Mouse (Mus musculus) adrenal gland, adult 8-10 months (tissue): ENCODE measurements around the gene Clpb. TPM values are rescaled to one million over a fixed set of nuclear protein-coding genes. Genes with fewer than 3 reads are reported as not detected.

Experiments used
- DNase-seq: peaks from one replicate; pipeline ENCODE4 v3.0.0; 2022
- total RNA-seq, 4 experiments: library from RNA; stranded (reverse); gene quantifications; 2 replicates each; pipeline ENCODE4 v1.2.4; 2022

Clpb gene
- total RNA-seq, 4 experiments from 2014 or later = 67.7 to 90.7 (median 77.9) TPM

DNA sequence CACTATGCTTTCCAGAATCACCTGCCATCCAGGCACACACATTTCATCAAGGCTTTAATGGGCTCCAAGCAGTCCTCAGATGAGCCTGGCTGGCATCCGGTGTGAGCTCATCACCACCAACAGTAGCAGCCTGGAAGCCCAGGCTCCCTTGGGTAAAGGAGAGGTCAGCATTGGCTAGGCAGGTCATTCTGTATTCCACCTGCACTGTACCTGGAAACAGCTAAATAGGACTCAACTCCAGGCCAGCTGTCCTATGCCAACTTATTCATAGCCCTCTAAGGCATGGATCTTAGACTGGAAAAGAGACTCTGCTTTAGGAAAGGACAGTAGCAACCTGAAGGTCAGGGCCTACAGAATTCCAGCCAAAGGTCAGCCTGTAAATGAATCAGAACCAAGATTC, 68.7 kb downstream of the Clpb start:
- DNase-seq = no peak

- no peak for DNase-seq
Measured at GRCm38 (mm10) chr7:101733042-101733441, 69.6 kb downstream of the Clpb start.

GRCm38 (mm10) chr7:101735297-101735696, 71.9 kb downstream of the Clpb start:
- no peak for DNase-seq

GRCm38 (mm10) chr7:101737735-101738134, 74.3 kb downstream of the Clpb start:
- DNase-seq = no peak

GRCm38 (mm10) chr7:101739602-101740001, 76.2 kb downstream of the Clpb start:
- peak; percentile 57 for DNase-seq

- no peak for DNase-seq
Measured at GRCm38 (mm10) chr7:101743487-101743886, 80.1 kb downstream of the Clpb start.

GRCm38 (mm10) chr7:101746559-101747334, 83.3 kb downstream of the Clpb start:
- DNase-seq = no peak

- DNase-seq = no peak
Measured at GRCm38 (mm10) chr7:101750268-101750667, 86.8 kb downstream of the Clpb start.

GRCm38 (mm10) chr7:101752346-101752745, 88.9 kb downstream of the Clpb start:
- no peak for DNase-seq

DNA sequence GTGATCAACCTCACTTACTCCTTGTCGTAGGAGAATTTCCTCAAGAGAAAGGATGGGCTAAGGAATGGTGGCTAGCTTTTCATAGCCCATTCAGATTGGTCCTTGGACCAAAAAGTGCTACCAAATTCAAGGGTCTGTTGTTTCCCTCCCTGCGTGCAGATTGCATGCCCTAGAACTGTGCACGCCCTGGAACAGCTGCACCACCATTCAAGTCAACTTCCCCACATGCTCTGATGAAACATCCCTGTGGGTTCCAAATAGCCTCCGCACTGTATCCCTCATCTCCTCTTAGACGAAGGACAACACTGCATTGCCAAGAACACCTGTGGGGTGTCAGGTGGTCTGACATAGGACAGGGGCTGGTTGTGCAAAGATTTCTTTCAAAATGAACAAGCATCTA, 90.1 kb downstream of the Clpb start:
- no peak for DNase-seq

DNA sequence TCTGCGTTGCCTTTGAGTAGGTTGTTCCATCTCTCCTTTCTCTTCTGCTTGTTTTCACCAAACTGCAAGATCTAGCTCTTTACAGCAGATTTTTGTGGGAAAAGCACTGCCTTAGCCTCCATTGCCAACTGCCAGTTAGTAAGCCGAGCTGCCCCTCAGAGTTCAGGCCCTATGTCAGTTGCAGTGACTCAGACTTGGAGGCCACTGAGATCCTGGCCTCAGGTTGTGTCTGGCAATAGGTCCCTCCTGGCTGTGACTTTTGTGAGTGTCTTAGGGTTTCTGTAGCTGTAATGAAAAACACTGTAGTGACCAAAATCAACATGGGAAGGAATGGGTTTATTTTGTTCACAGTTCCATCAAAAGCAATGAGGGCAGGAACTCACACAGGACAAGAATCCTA, 91.0 kb downstream of the Clpb start:
- DNase-seq = no peak

- DNase-seq = peak; percentile 49
Measured at GRCm38 (mm10) chr7:101755301-101755700, 91.9 kb downstream of the Clpb start.

DNA sequence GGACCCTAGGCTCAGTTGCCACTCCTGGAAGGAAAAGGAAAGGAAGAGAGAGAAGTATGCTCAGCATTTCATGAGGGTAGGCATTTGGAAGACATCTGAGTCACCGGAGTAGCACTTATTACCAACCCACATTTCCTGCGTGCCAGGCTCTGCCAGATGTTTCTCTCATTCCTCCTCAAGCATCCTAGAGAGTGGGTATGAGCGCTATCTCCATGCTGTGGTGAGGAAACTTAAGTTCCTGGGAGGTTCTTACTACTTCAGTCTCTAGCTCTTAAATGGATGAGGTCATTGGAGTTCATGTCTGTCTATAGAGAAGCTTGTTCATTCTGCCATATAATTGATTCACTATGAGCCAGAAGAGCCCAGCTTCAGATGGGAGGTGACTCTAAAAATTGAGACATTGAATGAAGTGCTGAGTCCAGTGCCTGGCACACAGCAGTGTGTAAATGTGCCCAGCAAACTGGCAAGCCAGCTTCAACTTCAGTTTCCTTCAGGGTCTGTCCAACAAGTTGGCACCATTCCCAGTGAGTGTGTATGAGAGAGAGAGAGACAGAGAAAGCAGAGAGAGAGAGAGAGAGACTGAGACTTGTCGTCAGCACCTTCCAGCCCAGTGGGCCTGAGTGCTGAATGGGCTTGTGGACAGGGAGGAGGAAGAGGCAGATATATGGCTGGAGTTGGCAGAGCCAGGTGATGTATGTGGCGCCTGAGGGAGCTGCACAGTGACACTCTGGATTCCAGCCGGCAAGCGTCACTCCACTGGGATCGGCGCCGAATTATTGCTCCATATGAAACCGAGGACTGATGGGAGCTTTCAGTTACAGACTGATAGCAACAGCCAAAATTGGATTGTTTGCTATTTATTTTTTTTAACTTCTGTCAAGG, 98.7 kb downstream of the Clpb start:
- DNase-seq = no peak

DNA sequence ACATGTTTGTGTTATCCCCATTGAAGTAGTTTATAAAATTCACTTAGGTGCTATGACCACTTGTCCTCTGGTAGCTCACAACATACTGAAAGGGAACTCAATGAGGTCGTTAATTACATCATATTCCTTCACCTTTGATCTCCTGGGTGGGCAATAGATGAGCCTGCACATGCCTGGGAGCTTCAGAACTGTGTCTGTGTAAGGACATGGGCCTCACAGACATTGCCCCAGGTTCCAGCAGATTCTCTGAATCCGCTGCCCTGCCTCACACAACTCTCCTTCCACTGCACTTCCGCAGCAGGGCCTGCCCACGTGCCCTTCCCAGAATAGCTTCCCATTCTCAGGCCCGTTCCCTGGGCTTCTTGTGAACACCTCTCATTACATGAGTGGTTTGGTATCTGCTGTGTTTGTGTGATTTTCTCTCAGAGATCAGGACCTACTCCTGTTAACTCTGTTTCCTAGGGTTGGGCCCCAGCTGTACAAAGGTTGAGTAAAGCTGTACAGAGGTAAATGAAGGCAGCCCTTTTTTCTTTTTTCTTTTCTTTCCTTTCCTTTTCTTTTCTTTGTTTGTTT, 104.0 kb downstream of the Clpb start:
- DNase-seq = no peak

GRCm38 (mm10) chr7:101770051-101770450, 106.6 kb downstream of the Clpb start:
- no peak for DNase-seq

- no peak for DNase-seq
Measured at GRCm38 (mm10) chr7:101771604-101772003, 108.2 kb downstream of the Clpb start.

- peak; percentile 39 for DNase-seq
Measured at GRCm38 (mm10) chr7:101772687-101773086, 109.3 kb downstream of the Clpb start.

DNA sequence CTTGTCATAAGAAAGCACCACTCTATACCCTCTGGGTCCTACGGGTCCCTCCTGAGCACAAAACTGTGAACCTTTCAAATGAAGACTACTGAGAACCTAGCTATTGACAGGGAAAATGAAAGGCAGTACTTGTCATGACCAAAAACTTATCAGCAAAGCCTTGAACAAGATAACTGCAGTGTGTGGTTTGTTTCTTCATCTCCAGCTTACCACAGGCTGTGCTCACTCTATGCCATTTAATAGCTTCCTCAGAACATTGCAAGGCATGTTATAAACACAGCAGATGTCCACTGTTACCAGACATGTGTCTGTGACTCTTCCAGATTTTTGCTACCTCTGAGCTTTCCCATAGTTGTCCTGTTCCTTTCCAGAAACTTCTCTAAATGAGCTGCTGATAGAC, 113.6 kb downstream of the Clpb start:
- DNase-seq = no peak

GRCm38 (mm10) chr7:101817861-101818401, 154.5 kb downstream of the Clpb start, which contains the start of gene Phox2a:
Gene Phox2a, plus strand, starts transcription at chr7:101818313.
- DNase-seq = no peak

DNA sequence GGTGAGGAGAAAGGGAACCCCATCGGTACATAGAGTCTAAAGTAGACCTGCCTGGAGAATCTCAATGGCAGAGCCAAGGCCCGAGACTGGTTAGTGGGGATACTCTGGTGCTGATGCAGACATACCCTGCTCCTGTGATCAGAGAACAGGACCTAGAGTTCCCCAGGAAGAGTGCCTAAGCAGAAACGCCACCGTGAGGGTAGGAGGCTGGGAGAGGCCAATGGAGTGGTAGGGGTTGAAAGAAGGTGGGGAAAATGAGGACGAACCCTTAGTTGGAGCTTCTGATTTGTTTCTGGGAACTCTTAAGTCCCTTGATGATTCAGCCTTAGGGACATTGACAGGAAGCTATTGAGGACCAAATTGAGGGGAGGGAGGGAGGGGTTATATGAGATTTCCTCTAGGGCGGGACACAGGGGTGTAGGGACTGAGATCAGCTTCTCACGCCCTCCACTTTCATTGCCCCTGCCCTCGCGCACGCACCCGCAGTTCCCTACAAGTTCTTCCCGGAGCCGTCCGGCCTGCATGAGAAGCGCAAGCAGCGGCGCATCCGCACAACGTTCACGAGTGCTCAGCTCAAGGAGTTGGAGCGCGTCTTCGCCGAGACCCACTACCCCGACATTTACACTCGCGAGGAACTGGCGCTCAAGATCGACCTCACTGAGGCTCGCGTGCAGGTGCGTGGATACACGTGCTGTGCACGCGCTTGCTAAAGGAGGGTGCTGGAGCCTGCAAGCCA, 157.0 kb downstream of the Clpb start:
- DNase-seq = no peak

GRCm38 (mm10) chr7:101821571-101822501, 158.4 kb downstream of the Clpb start:
- peak; percentile 43 for DNase-seq
